Mouse (Mus musculus) left cerebral cortex, adult 11 months (tissue): Measurements from ENCODE around the gene Jag1.

Experiments
- DNase-seq: peaks from one replicate; pipeline ENCODE4 v3.0.0; 2022; ENCODE audit warnings: low spot score

Jag1 gene

DNA sequence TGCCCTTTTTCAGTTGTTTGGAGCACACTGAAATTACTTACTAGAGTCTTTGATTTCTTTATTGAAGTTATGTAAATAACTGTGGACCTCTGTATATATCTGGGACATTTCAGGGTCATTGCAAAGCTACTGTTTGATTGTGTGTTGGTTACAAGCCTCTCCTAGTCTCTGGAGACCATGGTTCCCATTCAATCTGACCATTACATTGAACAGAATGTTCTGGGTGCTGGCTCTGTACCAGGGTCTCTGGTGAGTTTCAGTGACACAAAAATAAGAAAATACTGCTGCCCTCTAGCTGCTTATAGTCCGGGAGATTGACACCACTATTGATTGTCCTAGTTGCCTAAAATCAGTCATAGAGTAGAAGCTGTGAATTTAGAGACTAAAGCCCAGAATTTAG lies 66.5 kb downstream of the Jag1 start:
- no peak for DNase-seq

DNA sequence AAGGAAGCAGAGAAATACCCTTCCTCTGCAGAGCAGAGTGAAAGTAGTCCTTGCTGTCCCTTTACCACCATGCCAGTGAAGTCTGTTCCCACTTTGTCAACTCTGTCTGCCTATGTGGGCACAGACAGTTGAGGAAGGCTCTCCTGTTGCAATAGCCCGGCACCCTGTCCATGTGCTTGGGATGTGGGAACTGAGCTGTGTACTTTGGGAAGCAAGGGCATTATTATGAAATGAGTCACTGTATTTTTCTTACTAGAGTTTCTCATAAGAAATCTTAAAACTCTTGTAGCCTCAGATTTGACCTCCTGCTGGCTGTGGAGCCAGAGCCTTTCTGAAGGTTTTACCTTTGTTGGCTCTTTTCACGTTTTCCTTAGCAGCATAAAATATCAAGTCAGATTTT lies 67.1 kb downstream of the Jag1 start:
- DNase-seq: no peak

DNA sequence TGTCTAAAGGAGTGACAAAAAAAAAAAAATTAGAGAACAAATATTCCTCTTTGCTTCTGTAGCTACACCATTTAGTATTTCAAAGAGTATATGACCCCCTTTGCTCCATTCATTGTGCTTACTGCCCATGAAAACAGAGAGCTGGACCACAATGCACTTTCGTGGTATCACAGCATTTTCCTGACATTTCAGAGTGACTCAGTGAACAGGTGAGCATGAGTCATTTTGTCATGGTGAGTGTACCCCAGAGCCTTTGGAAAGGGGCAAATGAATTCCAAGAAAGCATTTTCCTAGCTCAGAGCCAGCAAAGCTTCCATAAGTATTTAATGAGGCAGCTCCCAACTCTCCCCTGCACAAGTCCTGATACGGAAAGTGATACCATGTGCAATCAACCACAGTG lies 72.3 kb downstream of the Jag1 start:
- DNase-seq: no peak
